Mouse (Mus musculus): ENCODE data around the gene Cntrl. TPM values are rescaled to one million over a fixed set of nuclear protein-coding genes. Genes with fewer than 3 reads are reported as not detected.

Cntrl gene
- 10 to 100 TPM; 12.5 to 15.6 (median 14.0) TPM for total RNA-seq (2022)

- peak; percentile 88 to 92 for DNase-seq (ENCODE audit: low spot score in 2 of 2)
Observed at GRCm38 (mm10) chr2:35109141-35109923, at the start of gene Cntrl. Gene Cntrl (plus strand): TSS chr2:35109492.

GRCm38 (mm10) chr2:35060256-35060655 is 49.0 kb upstream of the Cntrl start:
- DNase-seq (ENCODE audit: low spot score in 2 of 2): no peak

GRCm38 (mm10) chr2:35060897-35061296 is 48.4 kb upstream of the Cntrl start:
- no peak for DNase-seq (ENCODE audit: low spot score in 2 of 2)

GRCm38 (mm10) chr2:35061338-35061737 is 48.0 kb upstream of the Cntrl start, which contains the start of gene Hc:
Gene Hc (minus strand): TSS chr2:35061438.
- no peak for DNase-seq (ENCODE audit: low spot score in 2 of 2)

GRCm38 (mm10) chr2:35063333-35064030 is 45.8 kb upstream of the Cntrl start:
- DNase-seq (ENCODE audit: low spot score in 2 of 2): no peak

GRCm38 (mm10) chr2:35066525-35067082 is 42.7 kb upstream of the Cntrl start:
- DNase-seq (ENCODE audit: low spot score in 2 of 2): no peak

- DNase-seq (ENCODE audit: low spot score in 2 of 2): no peak
Observed at GRCm38 (mm10) chr2:35067117-35067516, 42.2 kb upstream of the Cntrl start.

- DNase-seq (ENCODE audit: low spot score in 2 of 2): no peak
Observed at GRCm38 (mm10) chr2:35069124-35069523, 40.2 kb upstream of the Cntrl start.

GRCm38 (mm10) chr2:35070275-35070674 is 39.0 kb upstream of the Cntrl start:
- no peak for DNase-seq (ENCODE audit: low spot score in 2 of 2)

GRCm38 (mm10) chr2:35072547-35072946 is 36.7 kb upstream of the Cntrl start:
- DNase-seq (ENCODE audit: low spot score in 2 of 2): no peak

GRCm38 (mm10) chr2:35074328-35074727 is 35.0 kb upstream of the Cntrl start:
- no peak for DNase-seq (ENCODE audit: low spot score in 2 of 2)

GRCm38 (mm10) chr2:35079166-35079565 is 30.1 kb upstream of the Cntrl start:
- no peak for DNase-seq (ENCODE audit: low spot score in 2 of 2)

GRCm38 (mm10) chr2:35087418-35087817 is 21.9 kb upstream of the Cntrl start:
- DNase-seq (ENCODE audit: low spot score in 2 of 2): peak; percentile 5 to 16

GRCm38 (mm10) chr2:35100529-35100928 is 8.8 kb upstream of the Cntrl start:
- no peak for DNase-seq (ENCODE audit: low spot score in 2 of 2)

- no peak for DNase-seq (ENCODE audit: low spot score in 2 of 2)
Observed at GRCm38 (mm10) chr2:35101443-35101842, 7.8 kb upstream of the Cntrl start, which contains the start of gene AI182371. Gene AI182371 (minus strand): TSS chr2:35101543.

- DNase-seq (ENCODE audit: low spot score in 2 of 2): no peak
Observed at GRCm38 (mm10) chr2:35102777-35103176, 6.5 kb upstream of the Cntrl start.

GRCm38 (mm10) chr2:35103558-35103957 is 5.7 kb upstream of the Cntrl start:
- no peak for DNase-seq (ENCODE audit: low spot score in 2 of 2)

- DNase-seq (ENCODE audit: low spot score in 2 of 2): no peak
Observed at GRCm38 (mm10) chr2:35104843-35105242, 4.4 kb upstream of the Cntrl start.

- DNase-seq (ENCODE audit: low spot score in 2 of 2): no peak
Observed at GRCm38 (mm10) chr2:35107984-35108635, 1.2 kb upstream of the Cntrl start.

- DNase-seq (ENCODE audit: low spot score in 2 of 2): peak; percentile 17 to 38
Observed at GRCm38 (mm10) chr2:35108712-35109111, 580 bp upstream of the Cntrl start.

GRCm38 (mm10) chr2:35109924-35110304 is 622 bp downstream of the Cntrl start:
- DNase-seq (ENCODE audit: low spot score in 2 of 2): no peak

- no peak for DNase-seq (ENCODE audit: low spot score in 2 of 2)
Observed at GRCm38 (mm10) chr2:35110521-35110920, 1.2 kb downstream of the Cntrl start.
